Mouse (Mus musculus) liver, adult (tissue): ENCODE measurements around the gene Gm4792.

Experiments
- GATA4 ChIP-seq: IDR thresholded peaks from 2 replicates; pipeline ENCODE4 v1.6.1; 2014; ENCODE audit warnings: mild to moderate bottlenecking, low read length; ENCODE audit not compliant: insufficient replicate concordance

Gm4792 gene

DNA sequence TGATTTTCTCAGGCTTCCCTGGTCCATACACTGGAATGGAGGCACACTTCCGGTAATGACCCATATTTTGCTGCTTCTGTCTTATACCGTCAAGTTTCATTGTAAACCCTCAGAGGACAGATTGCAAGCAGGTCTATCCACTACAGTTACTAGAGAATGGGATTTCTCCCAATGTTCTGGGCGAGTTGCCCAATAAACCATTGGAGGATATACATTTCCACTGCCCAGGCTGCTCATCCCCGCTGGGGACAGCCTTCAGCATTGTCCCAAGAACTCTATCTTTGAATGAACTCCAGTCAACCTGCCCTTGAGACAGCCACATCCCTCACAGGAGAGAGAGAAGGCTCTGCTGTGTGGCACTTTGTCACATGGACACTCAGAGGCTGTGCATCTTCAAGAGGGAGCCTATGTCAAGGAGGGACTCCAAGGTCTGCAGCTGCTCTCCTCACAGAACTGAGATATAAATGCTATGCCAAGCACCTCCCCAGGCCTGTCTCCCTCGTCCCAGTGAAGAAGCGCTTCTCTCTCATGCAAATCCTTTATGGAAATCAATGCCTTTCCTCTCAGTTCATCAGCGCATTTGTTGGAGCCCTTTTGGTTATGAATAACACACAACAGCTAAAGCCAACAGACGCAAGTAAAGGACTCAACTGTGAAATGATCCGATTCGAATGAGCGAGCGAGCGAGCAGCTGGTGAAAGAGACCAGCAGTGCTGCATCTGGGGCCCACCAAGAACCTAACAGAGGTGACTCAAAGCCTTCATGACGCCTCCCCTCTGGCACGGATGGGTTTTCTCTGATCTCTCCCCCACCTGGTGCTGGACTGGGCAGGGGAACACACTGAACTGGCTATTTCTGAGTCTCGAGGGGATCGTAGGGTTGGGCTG, 32.6 kb downstream of the Gm4792 start:
- TF ChIP-seq GATA4, result no peak

DNA sequence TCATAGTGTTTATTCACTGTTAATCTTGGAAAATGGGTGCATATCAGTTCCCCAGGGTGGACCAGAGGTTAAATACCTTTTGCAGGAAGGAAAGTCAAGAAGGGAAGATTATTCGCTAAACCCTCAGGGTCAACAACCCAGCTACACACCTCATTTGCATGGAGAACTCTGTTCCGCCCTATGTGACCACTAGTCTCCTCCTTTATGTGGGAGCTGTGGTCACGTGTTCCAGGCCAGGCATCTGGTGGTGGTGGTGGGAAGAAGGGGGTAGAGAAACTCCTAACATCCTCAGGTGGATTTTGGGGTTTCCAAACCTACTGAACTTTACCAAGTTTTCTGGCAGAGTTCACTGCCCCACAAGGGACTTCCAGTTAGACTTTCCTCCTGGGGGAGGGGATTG, 35.3 kb downstream of the Gm4792 start:
- TF ChIP-seq GATA4, result no peak

DNA sequence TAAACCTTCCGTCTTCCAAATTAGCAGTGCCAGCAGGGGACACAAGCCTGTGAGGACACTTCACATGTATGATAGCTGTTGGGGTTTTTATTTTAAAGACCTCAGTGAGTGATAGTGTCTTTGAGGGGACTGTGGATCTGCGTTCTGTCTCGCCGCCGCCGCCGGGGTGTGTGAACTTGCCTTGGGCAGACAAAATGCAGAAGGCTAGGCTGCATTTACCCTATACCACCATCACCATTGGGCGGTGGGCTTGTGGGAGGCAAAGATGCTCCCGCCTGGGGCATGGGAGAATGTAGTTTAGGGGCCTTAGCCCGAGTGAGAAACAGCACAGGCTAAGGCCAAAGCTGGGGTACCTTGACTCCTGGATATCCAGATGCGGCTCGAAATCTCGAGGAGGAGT, 35.9 kb downstream of the Gm4792 start:
- no peak for TF ChIP-seq GATA4

DNA sequence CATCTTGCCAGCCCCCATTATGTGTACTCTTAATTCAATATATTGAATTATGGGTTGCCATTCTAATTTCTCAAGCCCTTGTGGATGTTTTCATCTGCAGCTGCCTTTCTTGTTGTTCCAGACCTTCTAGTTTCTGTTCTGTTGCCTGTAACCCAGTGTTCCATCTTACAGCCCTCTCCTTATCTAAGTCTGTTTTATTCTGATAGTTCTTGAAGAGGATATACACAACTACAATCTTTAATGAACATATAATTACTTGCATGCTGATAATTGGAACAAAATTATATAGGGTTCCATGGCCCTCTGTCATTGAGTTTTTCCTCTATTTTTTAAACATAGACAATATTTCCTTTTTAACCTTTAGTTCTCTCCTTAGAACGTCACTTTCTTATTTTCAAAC, 38.0 kb downstream of the Gm4792 start:
- TF ChIP-seq GATA4, result no peak

DNA sequence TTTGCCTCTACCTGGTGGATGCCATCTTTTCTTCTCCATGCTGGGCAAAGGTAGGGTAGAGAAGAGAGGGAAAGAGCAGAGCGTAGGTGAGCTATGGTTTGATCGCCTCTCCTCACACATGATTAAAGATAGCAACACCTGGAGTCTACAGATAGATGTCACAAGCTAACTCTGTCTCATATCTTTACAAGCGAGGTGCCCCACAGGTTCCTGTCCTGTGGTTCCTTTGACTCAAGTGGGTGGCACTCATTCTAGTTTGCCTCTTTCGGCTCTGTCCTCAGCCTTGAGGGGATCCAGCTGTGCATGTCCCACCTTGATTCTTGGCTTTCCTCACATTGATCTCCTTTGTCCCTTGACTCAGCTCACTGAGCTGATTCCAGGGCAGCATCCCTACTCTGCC, 42.0 kb downstream of the Gm4792 start:
- no peak for TF ChIP-seq GATA4

DNA sequence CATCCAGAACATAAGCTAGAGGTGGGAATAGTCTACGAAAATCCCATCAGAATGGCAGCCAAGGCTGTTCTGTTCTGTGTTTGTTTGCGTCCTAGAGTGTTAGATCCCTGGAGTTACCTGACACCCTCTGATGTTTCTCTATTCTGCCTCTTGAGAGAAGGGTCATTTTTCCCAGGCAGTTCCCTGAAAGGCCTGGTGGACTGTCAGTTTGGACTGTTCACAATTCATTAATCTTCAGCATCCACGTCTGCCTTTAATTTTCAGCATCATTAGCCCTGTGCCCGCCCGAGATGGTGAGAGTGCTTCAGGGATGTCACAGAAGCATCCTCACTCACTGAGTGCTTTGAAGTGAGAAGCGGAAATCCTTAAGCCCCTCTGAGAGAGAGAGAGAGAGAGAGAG, 42.8 kb downstream of the Gm4792 start:
- no peak for TF ChIP-seq GATA4

DNA sequence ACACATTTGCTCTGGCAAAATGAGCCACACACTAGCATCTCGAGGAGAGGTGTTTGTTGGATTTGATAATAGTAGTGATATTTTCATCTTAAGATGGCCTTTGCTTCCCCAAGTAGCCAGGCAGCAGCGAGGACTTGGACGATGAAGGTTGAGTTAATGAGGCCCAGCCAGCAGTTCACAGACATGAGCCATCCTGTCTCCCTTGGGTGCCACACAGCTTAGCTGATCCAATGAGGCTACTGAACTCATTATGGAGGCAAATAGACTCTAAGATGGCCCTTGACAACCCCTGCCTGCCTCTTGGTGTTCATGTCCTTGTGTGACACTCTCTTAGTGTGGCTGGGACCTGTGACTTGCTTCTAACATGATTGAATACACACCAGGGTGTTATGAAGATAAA, 43.7 kb downstream of the Gm4792 start:
- TF ChIP-seq GATA4, result no peak

DNA sequence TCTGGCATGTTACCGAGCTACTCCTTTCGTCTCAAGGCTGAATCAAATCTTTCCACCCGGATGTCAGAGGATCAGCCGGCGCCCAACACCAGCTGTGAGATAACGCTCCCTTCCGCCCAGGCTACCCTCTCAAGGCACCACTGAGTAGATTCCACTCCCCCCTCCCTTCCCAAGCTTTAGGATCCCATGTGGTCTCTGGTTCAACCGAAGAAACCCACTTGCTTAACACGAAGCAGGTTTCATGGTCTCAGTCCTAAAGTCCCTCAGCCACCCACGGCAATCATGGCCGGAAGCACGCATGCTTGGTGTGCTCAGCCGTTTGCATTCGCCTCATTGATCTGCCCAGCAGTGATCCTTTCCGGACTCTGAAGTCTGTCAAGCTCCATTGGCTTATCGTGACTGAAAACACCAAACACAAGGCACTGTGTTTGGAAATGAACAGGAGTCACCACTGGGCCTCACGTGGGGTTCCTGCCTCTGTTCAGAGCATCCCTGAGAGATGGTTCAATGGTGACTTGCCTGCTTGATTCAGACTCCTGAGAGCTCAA, 45.2 kb downstream of the Gm4792 start:
- TF ChIP-seq GATA4, result no peak

DNA sequence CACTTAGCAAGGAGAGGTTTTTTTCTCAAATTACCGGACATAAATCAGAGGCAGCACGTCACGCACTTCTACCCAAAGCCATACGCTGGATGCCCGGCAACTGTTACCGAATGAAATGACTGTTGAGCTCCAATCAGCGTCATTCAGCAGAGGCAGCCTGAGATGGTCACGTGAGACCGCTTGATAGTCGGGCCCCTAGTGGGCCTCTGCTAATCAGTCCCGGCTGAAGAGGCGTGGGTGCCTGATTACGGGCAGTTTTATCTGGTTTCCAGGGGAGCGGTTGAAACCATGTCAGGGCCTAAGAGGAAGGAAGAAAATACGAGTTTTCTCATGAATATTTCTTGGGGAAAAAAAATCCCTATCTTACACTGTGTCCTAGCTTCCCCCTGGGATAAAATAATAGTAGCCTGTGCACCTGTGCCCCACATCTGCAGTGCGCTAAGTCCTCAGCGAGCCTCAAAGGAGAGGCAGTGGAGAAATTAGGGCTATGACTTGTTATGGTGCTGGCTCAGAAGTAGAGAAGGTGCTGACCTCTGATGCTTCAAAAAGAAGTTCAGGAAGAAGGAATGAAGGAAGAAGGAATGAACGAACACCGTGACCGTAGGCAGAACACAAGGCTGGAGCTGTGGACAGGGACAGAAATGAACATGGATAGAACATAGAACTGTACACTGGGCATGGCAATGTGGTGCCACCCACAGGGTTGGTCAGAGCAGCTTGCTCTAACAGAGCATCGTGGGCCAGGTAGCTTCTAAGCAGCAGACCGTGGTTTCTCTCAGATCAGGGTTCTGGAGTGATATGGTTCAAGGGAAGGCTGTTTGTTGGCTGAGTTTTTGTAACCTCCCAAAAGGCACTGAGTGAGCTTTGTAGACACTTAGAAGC, 48.7 kb downstream of the Gm4792 start:
- TF ChIP-seq GATA4, result no peak

DNA sequence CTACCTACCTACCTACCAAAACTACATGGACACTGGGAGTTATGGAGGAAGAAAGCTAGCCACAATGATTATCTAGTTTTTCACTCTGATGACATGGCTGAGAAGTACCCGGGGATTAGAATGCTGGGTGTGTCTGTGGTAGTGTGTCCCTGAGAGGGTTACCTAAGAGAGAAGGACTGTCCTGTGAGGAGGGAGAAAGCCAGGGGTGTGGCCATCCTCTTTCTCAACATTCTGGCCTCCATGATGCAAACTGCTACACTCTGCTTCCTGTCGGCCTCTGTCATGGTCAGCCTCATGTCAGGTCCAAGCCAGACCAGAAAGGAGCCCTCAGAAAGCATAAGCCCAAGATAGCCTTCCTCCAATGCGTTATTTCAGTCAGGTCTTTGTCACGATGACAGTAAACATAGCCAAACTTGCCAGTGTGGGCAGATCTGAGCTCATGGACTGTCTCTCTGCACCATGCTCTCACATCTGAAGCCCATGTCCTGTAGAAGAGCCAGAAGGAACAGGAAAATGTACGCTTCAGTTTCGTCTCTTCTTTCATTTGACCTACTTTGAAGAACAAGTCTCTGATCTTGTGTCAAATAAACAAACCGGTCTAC, 50.7 kb downstream of the Gm4792 start:
- no peak for TF ChIP-seq GATA4
